Comparison of ENCODE assay signal across 16 mouse cellular contexts in genomic region chr6:82133592-82133978, GRCm38 (mm10).
"Had no signal": no experiment of that assay in that cellular context is flagged by ENCODE, and none has a peak within 500 bp of the region (broad histone marks: within the 10 kb centered on the region; RNA-seq: fewer than 3 reads in every experiment).

No protein-coding gene starts in this region.

- H3K9me3 ChIP-seq: kidney, embryonic 15.5 days; limb, embryonic 10.5 days; liver, embryonic 15.5 days; midbrain, embryonic 13.5 days; stomach, embryonic 15.5 days had no signal

- H3K27me3 ChIP-seq: kidney, embryonic 15.5 days; liver, embryonic 15.5 days; midbrain, embryonic 13.5 days; stomach, embryonic 15.5 days had no signal

- H3K36me3 ChIP-seq: kidney, embryonic 15.5 days; limb, embryonic 10.5 days; liver, embryonic 15.5 days; midbrain, embryonic 13.5 days; stomach, embryonic 15.5 days had no signal

- ATAC-seq: lung, postnatal 0 days; midbrain, embryonic 13.5 days had no signal

- DNase-seq: kidney, adult 2 months; kidney, postnatal 14 days; lung, adult 2 months; lung, postnatal 36 days; retina, postnatal 1 day; right cerebral cortex, postnatal 4 days; spleen, adult 18-20 months; thymus, postnatal 4 days had no signal

- H3K4me3 ChIP-seq: kidney, embryonic 15.5 days; left cerebral cortex, adult 2 months; limb, embryonic 10.5 days; liver, embryonic 15.5 days; midbrain, embryonic 13.5 days; stomach, embryonic 15.5 days had no signal

- H3K9ac ChIP-seq: kidney, embryonic 15.5 days; liver, embryonic 15.5 days; midbrain, embryonic 13.5 days; stomach, embryonic 15.5 days had no signal

- H3K4me1 ChIP-seq: limb, embryonic 10.5 days; liver, embryonic 15.5 days had no signal

- H3K4me2 ChIP-seq: kidney, embryonic 15.5 days; liver, embryonic 11.5 days; liver, embryonic 15.5 days; midbrain, embryonic 13.5 days; stomach, embryonic 15.5 days had no signal

- H3K27ac ChIP-seq: kidney, embryonic 15.5 days; left cerebral cortex, adult 2 months; limb, embryonic 10.5 days; liver, embryonic 15.5 days; midbrain, embryonic 13.5 days had no signal
